Mouse (Mus musculus) hindbrain, embryonic 12.5 days (tissue): ENCODE measurements at regions not wholly inside any gene's neighbourhood (a gene's known extent, or its start where the extent isn't known, plus 50 kb on each side); places are given as distances from the start of the nearest gene placed in this dataset.
"Not testable (repeated sequence)": the region's sequence is repeated elsewhere in the genome, so short reads cannot be mapped to it uniquely, and the experiment has no call there.

Experiments
- ATAC-seq: fragments of 200-750 bp; cut with Nextera tagmentation; 2 replicates; pipeline ENCODE4 v1.8.0; 2017; ENCODE audit warnings: moderate TSS enrichment; ENCODE audit not compliant: low FRiP score
- H3K27ac ChIP-seq: fragments of 300-500 bp; sonication (generic); 2 replicates; pipeline ENCODE4 v1.5.1; 2016; ENCODE audit warnings: mild to moderate bottlenecking
- H3K27me3 ChIP-seq: fragments of 300-500 bp; sonication (generic); 2 replicates; pipeline ENCODE4 v1.6.1; 2016; ENCODE audit warnings: mild to moderate bottlenecking
- H3K36me3 ChIP-seq: fragments of 300-500 bp; sonication (generic); 2 replicates; pipeline ENCODE4 v1.6.1; 2016; ENCODE audit warnings: mild to moderate bottlenecking
- H3K4me1 ChIP-seq: fragments of 300-500 bp; sonication (generic); 2 replicates; pipeline ENCODE4 v1.6.1; 2016
- H3K4me2 ChIP-seq: fragments of 300-500 bp; sonication (generic); replicated peaks from 2 replicates; pipeline ENCODE4 v1.6.1; 2016; ENCODE audit warnings: mild to moderate bottlenecking
- H3K4me3 ChIP-seq: fragments of 300-500 bp; sonication (generic); 2 replicates; pipeline ENCODE4 v1.5.1; 2016; ENCODE audit warnings: mild to moderate bottlenecking
- H3K9ac ChIP-seq: fragments of 300-500 bp; sonication (generic); 2 replicates; pipeline ENCODE4 v1.6.1; 2016; ENCODE audit warnings: mild to moderate bottlenecking, moderate library complexity
- H3K9me3 ChIP-seq: fragments of 300-500 bp; sonication (generic); replicated peaks from 2 replicates; pipeline ENCODE4 v1.6.1; 2016; ENCODE audit warnings: mild to moderate bottlenecking
- WGBS: fragments of 180-500 bp; shearing (Covaris S2); methylation state at CpG from one replicate; pipeline ENCODE4 v1.1.7; 2016; 5-methylcytosine and 5-hydroxymethylcytosine counted together

GRCm38 (mm10) chr4:10670846-10671428 lies 203.4 kb upstream of the 2610301B20Rik start:
- H3K4me2 ChIP-seq: no peak overlapping the region
- no peak overlapping the region for H3K27ac ChIP-seq
- no peaks in the 10 kb centered on the region for H3K9me3 ChIP-seq
- no peaks in the 10 kb centered on the region for H3K27me3 ChIP-seq
- WGBS: 69% methylated on average over 6 of the region's 6 CpGs
- no peak for ATAC-seq
- no peaks in the 10 kb centered on the region for H3K36me3 ChIP-seq
- no peaks in the 10 kb centered on the region for H3K4me1 ChIP-seq
- H3K4me3 ChIP-seq: no peak overlapping the region
- H3K9ac ChIP-seq: no peak overlapping the region

DNA sequence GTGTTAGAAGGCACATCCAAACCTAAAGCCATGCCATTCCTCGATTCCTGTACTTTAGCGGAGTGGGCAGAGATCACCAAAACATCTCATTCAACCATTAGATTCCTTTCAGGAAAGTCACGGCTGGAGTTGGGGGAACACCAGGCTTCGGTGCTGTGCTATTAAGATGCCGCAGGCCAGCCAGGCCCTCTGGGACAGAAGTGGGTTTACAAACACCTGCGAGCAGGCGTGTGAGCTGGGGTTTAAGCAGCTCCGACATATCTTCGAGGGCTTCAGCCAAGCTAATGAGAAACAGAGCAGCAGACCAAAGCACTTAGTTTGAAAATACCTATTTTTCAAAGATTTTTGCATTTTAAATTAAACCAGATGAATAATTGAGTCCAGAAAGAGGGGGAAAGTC lies 183.2 kb upstream of the 2610301B20Rik start:
- Histone ChIP-seq H3K4me3 (no peak overlapping the region), H3K36me3 (no peaks in the 10 kb centered on the region), H3K4me1 (no peaks in the 10 kb centered on the region), H3K9me3 (no peaks in the 10 kb centered on the region), H3K27ac (no peak overlapping the region), H3K9ac (no peak overlapping the region), H3K4me2 (no peak overlapping the region), H3K27me3 (no peaks in the 10 kb centered on the region)
- WGBS: 70% methylated on average over 9 of the region's 9 CpGs
- ATAC-seq: no peak

- Histone ChIP-seq H3K9me3 (no peaks in the 10 kb centered on the region), H3K4me2 (no peak overlapping the region), H3K9ac (no peak overlapping the region), H3K27me3 (no peaks in the 10 kb centered on the region), H3K27ac (no peak overlapping the region), H3K4me3 (no peak overlapping the region), H3K4me1 (no peaks in the 10 kb centered on the region), H3K36me3 (no peaks in the 10 kb centered on the region)
- no peak for ATAC-seq
- 85% methylated on average over 2 of the region's 2 CpGs for whole genome bisulfite sequencing
Observed at GRCm38 (mm10) chr4:10692860-10693259, 181.4 kb upstream of the 2610301B20Rik start.

- 4% methylated on average over 5 of the region's 15 CpGs for WGBS
- ATAC-seq: peak; percentile 35; the same call in 1 of the 2 replicates
Observed at GRCm38 (mm10) chr4:10693446-10694105, 180.7 kb upstream of the 2610301B20Rik start.

DNA sequence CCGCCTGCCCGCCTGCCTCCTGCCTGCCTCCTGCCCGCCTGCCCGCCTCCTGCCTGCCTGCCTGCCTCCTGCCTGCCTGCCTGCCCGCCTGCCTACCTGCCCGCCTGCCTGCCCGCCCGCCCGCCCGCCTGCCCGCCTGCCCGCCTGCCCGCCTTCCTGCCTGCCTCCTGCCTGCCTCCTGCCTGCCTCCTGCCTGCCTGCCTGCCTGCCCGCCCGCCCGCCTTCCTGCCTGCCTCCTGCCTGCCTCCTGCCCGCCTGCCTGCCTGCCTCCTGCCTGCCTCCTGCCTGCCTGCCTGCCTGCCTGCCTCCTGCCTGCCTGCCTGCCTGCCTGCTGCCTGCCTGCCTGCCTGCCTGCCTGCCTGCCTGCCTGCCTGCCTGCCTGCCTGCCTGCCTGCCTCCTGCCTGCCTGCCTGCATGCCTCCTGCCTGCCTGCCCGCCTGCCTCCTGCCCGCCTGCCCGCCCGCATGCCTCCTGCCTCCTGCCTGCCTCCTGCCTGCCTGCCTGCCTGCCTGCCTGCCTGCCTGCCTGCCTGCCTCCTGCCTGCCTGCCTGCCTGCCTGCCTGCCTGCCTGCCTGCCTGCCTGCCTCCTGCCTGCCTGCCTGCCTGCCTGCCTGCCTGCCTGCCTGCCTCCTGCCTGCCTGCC lies 180.1 kb upstream of the 2610301B20Rik start:
- H3K27ac ChIP-seq, H3K36me3 ChIP-seq, H3K4me1 ChIP-seq, H3K9me3 ChIP-seq, ATAC-seq, H3K27me3 ChIP-seq: not testable (repeated sequence)
- peak overlapping the region; percentile 30 for H3K4me3 ChIP-seq
- peak overlapping the region; percentile 41; the same call in 1 of the 2 replicates for H3K9ac ChIP-seq
- WGBS: 73% methylated on average over 3 of the region's 21 CpGs
- H3K4me2 ChIP-seq: peak overlapping the region; percentile 40

More at GRCm38 (mm10) chr4:10693446-10694105, 180.7 kb upstream of the 2610301B20Rik start:
- Histone ChIP-seq H3K36me3 (no peaks in the 10 kb centered on the region), H3K4me1 (no peaks in the 10 kb centered on the region), H3K9ac (peak overlapping the region; percentile 41; the same call in 1 of the 2 replicates), H3K27ac (no peak overlapping the region), H3K4me3 (peak overlapping the region; percentile 30), H3K27me3 (no peaks in the 10 kb centered on the region), H3K9me3 (no peaks in the 10 kb centered on the region), H3K4me2 (peak overlapping the region; percentile 40)

GRCm38 (mm10) chr4:10697225-10697836 lies 177.0 kb upstream of the 2610301B20Rik start:
- no peak for ATAC-seq
- WGBS: 86% methylated on average over 1 of the region's 1 CpGs
- Histone ChIP-seq H3K27me3 (no peaks in the 10 kb centered on the region), H3K9me3 (no peaks in the 10 kb centered on the region), H3K9ac (no peak overlapping the region), H3K27ac (no peak overlapping the region), H3K36me3 (no peaks in the 10 kb centered on the region), H3K4me2 (no peak overlapping the region), H3K4me3 (no peak overlapping the region), H3K4me1 (no peaks in the 10 kb centered on the region)

GRCm38 (mm10) chr4:10698637-10699036 lies 175.7 kb upstream of the 2610301B20Rik start:
- WGBS: 88% methylated on average over 3 of the region's 3 CpGs
- no peaks in the 10 kb centered on the region for H3K27me3 ChIP-seq
- H3K4me2 ChIP-seq: no peak overlapping the region
- no peaks in the 10 kb centered on the region for H3K9me3 ChIP-seq
- no peak overlapping the region for H3K4me3 ChIP-seq
- H3K9ac ChIP-seq: no peak overlapping the region
- no peaks in the 10 kb centered on the region for H3K36me3 ChIP-seq
- H3K4me1 ChIP-seq: no peaks in the 10 kb centered on the region
- no peak for ATAC-seq
- H3K27ac ChIP-seq: no peak overlapping the region

GRCm38 (mm10) chr4:10701479-10701878 lies 172.8 kb upstream of the 2610301B20Rik start:
- H3K4me3 ChIP-seq: no peak overlapping the region
- H3K9ac ChIP-seq: no peak overlapping the region
- H3K36me3 ChIP-seq: no peaks in the 10 kb centered on the region
- ATAC-seq: no peak
- H3K27ac ChIP-seq: no peak overlapping the region
- no peak overlapping the region for H3K4me2 ChIP-seq
- H3K4me1 ChIP-seq: no peaks in the 10 kb centered on the region
- 89% methylated on average over 10 of the region's 10 CpGs for WGBS
- H3K9me3 ChIP-seq: no peaks in the 10 kb centered on the region
- H3K27me3 ChIP-seq: no peaks in the 10 kb centered on the region

DNA sequence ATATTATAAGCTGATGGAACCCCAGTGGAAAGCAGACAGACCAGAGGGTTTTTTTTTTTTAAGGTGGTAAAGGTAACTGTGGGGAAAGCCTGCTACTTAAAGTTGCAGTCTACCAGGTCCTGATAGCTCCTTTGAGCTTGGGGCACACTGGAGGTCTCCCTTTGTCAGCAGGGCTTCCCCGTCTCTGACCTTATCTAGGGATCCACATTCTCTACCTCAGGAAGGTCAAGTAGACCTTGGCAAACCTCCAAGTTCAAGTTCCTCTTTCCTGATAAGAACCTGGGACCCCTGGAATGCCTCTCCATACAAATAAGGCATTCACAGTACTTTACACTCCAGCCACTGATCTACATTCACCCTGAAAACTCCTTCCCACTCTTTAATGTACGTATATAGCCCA lies 171.1 kb upstream of the 2610301B20Rik start:
- H3K4me2 ChIP-seq: no peak overlapping the region
- 86% methylated on average over 2 of the region's 2 CpGs for WGBS
- ATAC-seq: no peak
- H3K4me1 ChIP-seq: no peaks in the 10 kb centered on the region
- no peak overlapping the region for H3K9ac ChIP-seq
- H3K27me3 ChIP-seq: no peaks in the 10 kb centered on the region
- H3K4me3 ChIP-seq: no peak overlapping the region
- no peak overlapping the region for H3K27ac ChIP-seq
- H3K36me3 ChIP-seq: no peaks in the 10 kb centered on the region
- no peaks in the 10 kb centered on the region for H3K9me3 ChIP-seq

DNA sequence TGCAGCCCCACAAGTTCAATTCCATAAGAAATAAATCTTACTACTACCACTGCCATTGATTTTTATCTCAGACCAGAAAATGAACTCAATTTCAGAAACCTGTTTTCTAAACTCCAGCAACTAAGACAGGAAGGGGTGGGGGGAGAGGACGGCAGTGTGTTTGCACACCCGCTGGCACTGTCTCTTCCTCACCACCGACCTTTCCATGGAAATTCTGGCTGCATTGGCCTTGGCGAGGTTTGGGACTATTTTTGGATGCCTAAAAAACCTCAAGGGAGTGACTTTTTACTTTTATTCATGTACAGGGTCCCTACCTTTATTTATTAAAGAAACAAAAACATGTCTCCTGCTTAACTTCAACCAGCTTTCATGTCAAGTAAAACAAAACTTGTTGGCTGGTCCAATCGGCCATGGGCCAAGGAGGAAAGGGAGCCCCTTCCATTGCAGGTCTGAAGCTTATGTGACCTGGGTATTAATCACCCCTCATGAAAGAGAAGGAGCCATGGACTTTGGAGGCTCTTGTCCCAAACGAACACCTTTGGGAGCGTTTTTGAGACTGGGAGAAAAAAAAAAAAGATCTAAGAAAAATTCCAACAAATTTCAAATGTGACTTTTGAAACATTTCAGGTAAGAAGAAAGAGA lies 167.2 kb upstream of the 2610301B20Rik start:
- H3K27me3 ChIP-seq: no peaks in the 10 kb centered on the region
- H3K27ac ChIP-seq: no peak overlapping the region
- no peaks in the 10 kb centered on the region for H3K36me3 ChIP-seq
- no peak for ATAC-seq
- no peaks in the 10 kb centered on the region for H3K9me3 ChIP-seq
- no peak overlapping the region for H3K4me2 ChIP-seq
- H3K4me1 ChIP-seq: no peaks in the 10 kb centered on the region
- WGBS: 75% methylated on average over 7 of the region's 7 CpGs
- no peak overlapping the region for H3K4me3 ChIP-seq
- no peak overlapping the region for H3K9ac ChIP-seq

DNA sequence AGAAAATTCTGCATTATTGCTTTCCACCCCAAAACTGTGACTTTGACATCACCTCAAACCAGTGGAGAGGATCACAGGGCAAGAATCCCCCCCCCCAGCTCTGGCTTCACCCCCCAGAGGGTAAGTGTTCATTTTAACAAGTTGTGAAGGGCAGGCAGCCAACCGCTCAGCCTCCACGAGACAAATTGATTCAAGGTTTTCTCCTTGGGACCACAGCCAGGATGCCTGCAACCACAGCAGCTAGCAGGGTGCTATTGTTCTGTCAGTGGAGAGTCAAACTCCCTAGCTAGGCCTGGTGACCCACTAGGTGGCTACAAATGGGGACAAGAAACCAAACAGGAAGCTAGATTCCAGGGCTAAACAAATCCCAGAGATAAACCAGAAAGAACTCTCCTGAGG lies 166.6 kb upstream of the 2610301B20Rik start:
- no peaks in the 10 kb centered on the region for H3K36me3 ChIP-seq
- WGBS: 41% methylated on average over 2 of the region's 2 CpGs
- no peak for ATAC-seq
- no peak overlapping the region for H3K27ac ChIP-seq
- no peaks in the 10 kb centered on the region for H3K27me3 ChIP-seq
- H3K4me2 ChIP-seq: no peak overlapping the region
- H3K9ac ChIP-seq: no peak overlapping the region
- H3K4me1 ChIP-seq: no peaks in the 10 kb centered on the region
- no peaks in the 10 kb centered on the region for H3K9me3 ChIP-seq
- no peak overlapping the region for H3K4me3 ChIP-seq

GRCm38 (mm10) chr4:10711939-10712533 lies 162.3 kb upstream of the 2610301B20Rik start:
- WGBS: 83% methylated on average over 11 of the region's 11 CpGs
- no peak overlapping the region for H3K9ac ChIP-seq
- no peak overlapping the region for H3K27ac ChIP-seq
- no peaks in the 10 kb centered on the region for H3K36me3 ChIP-seq
- H3K4me1 ChIP-seq: no peaks in the 10 kb centered on the region
- H3K4me2 ChIP-seq: no peak overlapping the region
- no peaks in the 10 kb centered on the region for H3K9me3 ChIP-seq
- no peaks in the 10 kb centered on the region for H3K27me3 ChIP-seq
- no peak; the same call in 1 of the 2 replicates for ATAC-seq
- H3K4me3 ChIP-seq: no peak overlapping the region
